Mouse (Mus musculus) E14TG2a.4 (cell line): ENCODE data around the gene Cmip.

Experiments
- CTCF ChIP-seq: conservative IDR thresholded peaks from 2 replicates; pipeline ENCODE4 v1.5.1; 2014; ENCODE audit warnings: low read length
- POU5F1 ChIP-seq: IDR thresholded peaks from 2 replicates; pipeline ENCODE4 v1.6.1; 2014; ENCODE audit warnings: low read length, borderline replicate concordance

GRCm38 (mm10) chr8:117321232-117321631 is 64.4 kb downstream of the Cmip start:
- TF ChIP-seq CTCF (no peak), POU5F1 (no peak)
